Mouse (Mus musculus) adrenal gland, adult (tissue): ENCODE measurements around the gene Cdk14.

Source experiments
- DNase-seq, 2 experiments: peaks; one replicate each; pipeline ENCODE4 v3.0.0; 2022 to 2023; ENCODE audit warnings: low spot score in 1 of 2; ENCODE audit not compliant: inconsistent age in 2 of 2

Gene Cdk14

GRCm38 (mm10) chr5:5194562-5195221 is 225.4 kb downstream of the Cdk14 start:
- DNase-seq: no peak

GRCm38 (mm10) chr5:5189590-5189989 is 230.5 kb downstream of the Cdk14 start:
- DNase-seq: no peak

- no peak for DNase-seq
These were observed 233.9 kb downstream of the Cdk14 start for GRCm38 (mm10) chr5:5185987-5186742.

GRCm38 (mm10) chr5:5185521-5185920 is 234.6 kb downstream of the Cdk14 start:
- DNase-seq: no peak

GRCm38 (mm10) chr5:5180711-5181110 is 239.4 kb downstream of the Cdk14 start:
- DNase-seq: no peak

GRCm38 (mm10) chr5:5180311-5180710 is 239.8 kb downstream of the Cdk14 start:
- DNase-seq: no peak

- no peak for DNase-seq
These were observed 244.1 kb downstream of the Cdk14 start for GRCm38 (mm10) chr5:5176052-5176451.

- DNase-seq: no peak
These were observed 244.5 kb downstream of the Cdk14 start for GRCm38 (mm10) chr5:5175611-5176010.

GRCm38 (mm10) chr5:5175090-5175489 is 245.0 kb downstream of the Cdk14 start:
- DNase-seq: peak in 1 of 2 experiments; percentile 21

GRCm38 (mm10) chr5:5166086-5166485 is 254.0 kb downstream of the Cdk14 start:
- DNase-seq: no peak

GRCm38 (mm10) chr5:5164326-5164725 is 255.8 kb downstream of the Cdk14 start:
- no peak for DNase-seq

GRCm38 (mm10) chr5:5163823-5164222 is 256.3 kb downstream of the Cdk14 start:
- DNase-seq: no peak

- no peak for DNase-seq
These were observed 260.6 kb downstream of the Cdk14 start for GRCm38 (mm10) chr5:5159521-5159920.

GRCm38 (mm10) chr5:5139855-5140254 is 280.3 kb downstream of the Cdk14 start:
- DNase-seq: no peak

- DNase-seq: no peak
These were observed 285.1 kb downstream of the Cdk14 start for GRCm38 (mm10) chr5:5134905-5135511.

- DNase-seq: no peak
These were observed 285.8 kb downstream of the Cdk14 start for GRCm38 (mm10) chr5:5134143-5134904.

GRCm38 (mm10) chr5:5128852-5129251 is 291.3 kb downstream of the Cdk14 start:
- DNase-seq: no peak

GRCm38 (mm10) chr5:5124645-5125044 is 295.5 kb downstream of the Cdk14 start:
- DNase-seq: no peak

- DNase-seq: no peak
These were observed 303.2 kb downstream of the Cdk14 start for GRCm38 (mm10) chr5:5116775-5117522.

- DNase-seq: no peak
These were observed 304.6 kb downstream of the Cdk14 start for GRCm38 (mm10) chr5:5115546-5115945.

GRCm38 (mm10) chr5:5109621-5110020 is 310.5 kb downstream of the Cdk14 start:
- DNase-seq: no peak
